Mouse (Mus musculus) liver, embryonic 13.5 days (tissue): ENCODE measurements around the gene Isyna1. TPM values are rescaled to one million over a fixed set of nuclear protein-coding genes. Genes with fewer than 3 reads are reported as not detected.

Experiments used
- ATAC-seq: fragments of 200-750 bp; cut with Nextera tagmentation; 2 replicates; pipeline ENCODE4 v1.8.0; 2017; ENCODE audit warnings: low read depth, mild to moderate bottlenecking, moderate number of reproducible peaks, moderate library complexity
- DNase-seq: peaks from one replicate; pipeline ENCODE4 v3.0.0; 2022
- H3K27ac ChIP-seq: fragments of 300-500 bp; sonication (generic); 2 replicates; pipeline ENCODE4 v1.5.1; 2015; ENCODE audit warnings: moderate library complexity, mild to moderate bottlenecking, inconsistent platforms
- H3K27me3 ChIP-seq: fragments of 300-500 bp; sonication (generic); 2 replicates; pipeline ENCODE4 v1.6.1; 2015; ENCODE audit warnings: mild to moderate bottlenecking, inconsistent platforms
- H3K36me3 ChIP-seq: fragments of 300-500 bp; sonication (generic); 2 replicates; pipeline ENCODE4 v1.6.1; 2015; ENCODE audit warnings: mild to moderate bottlenecking, inconsistent platforms
- H3K4me1 ChIP-seq: fragments of 300-500 bp; sonication (generic); replicated peaks from 2 replicates; pipeline ENCODE4 v1.6.1; 2015; ENCODE audit warnings: inconsistent platforms
- H3K4me2 ChIP-seq: fragments of 300-500 bp; sonication (generic); 2 replicates; pipeline ENCODE4 v1.6.1; 2015; ENCODE audit warnings: inconsistent platforms, mild to moderate bottlenecking, moderate library complexity
- H3K4me3 ChIP-seq: fragments of 300-500 bp; sonication (generic); replicated peaks from 2 replicates; pipeline ENCODE4 v1.5.1; 2015; ENCODE audit warnings: mild to moderate bottlenecking, inconsistent platforms
- H3K9ac ChIP-seq: fragments of 300-500 bp; sonication (generic); 2 replicates; pipeline ENCODE4 v1.6.1; 2015; ENCODE audit warnings: mild to moderate bottlenecking, inconsistent platforms
- H3K9me3 ChIP-seq: fragments of 300-500 bp; sonication (generic); replicated peaks from 2 replicates; pipeline ENCODE4 v1.6.1; 2016; ENCODE audit warnings: inconsistent platforms
- WGBS: fragments of 180-500 bp; shearing (Covaris S2); methylation state at CpG from one replicate; pipeline ENCODE4 v1.1.7; 2015; ENCODE audit not compliant: insufficient replicate concordance; 5-methylcytosine and 5-hydroxymethylcytosine counted together
- polyA plus RNA-seq: library from polyadenylated mRNA; unstranded; fragments of >200 nt; fragmentation: Nextera tagmentation; extraction: Ambion mirVana; gene quantifications from 2 replicates; pipeline ENCODE4 v1.2.1, GENCODE M21; 2015

Gene Isyna1
- polyA plus RNA-seq, 1 experiment from 2014 or later, result 84.9 TPM

DNA sequence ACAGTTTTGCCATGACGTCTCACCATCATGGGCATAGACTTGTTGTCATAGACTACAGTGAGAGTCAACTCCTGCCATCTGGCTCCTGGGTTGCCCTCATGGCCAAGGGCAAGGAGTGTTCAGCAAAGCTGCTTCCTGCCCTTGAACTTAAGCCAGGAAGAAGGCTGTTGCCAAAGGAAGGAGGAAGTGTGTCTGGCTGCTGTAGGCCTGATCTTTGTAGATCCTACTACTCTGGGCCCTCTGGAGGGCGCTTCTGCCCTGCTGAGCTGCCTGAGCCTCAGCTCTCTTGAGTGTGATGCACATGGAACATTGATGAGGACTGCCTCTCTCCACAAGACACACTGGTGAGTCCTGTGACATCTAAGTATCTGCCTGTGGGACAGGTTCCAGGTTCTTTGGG is 34.1 kb upstream of the Isyna1 start:
- H3K4me2 ChIP-seq, result no peak overlapping the region
- ATAC-seq, result no peak; the same call in 1 of the 2 replicates

DNA sequence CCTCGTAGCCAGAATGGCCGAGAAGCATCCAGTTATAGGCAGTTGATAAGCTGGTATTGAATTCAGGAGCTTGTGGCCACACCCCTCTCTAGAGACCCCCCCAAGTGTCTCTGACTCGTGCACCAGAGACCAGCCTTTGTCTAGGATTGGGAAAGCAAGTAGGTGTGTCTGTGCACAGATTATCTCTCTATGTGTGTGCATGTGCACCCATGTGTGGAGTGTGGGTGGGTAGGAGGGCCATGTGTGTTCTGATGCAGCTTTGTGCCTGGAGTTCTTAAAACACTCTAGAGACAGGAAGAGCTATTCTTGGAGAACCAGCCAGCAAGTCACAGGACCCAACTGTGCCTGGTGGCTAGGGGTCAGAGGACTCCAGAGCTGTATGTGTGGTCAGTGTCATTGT is 33.6 kb upstream of the Isyna1 start:
- H3K4me1 ChIP-seq, result peaks cover 95% of the 10 kb centered on the region
- 49% methylated on average over 3 of the region's 3 CpGs for WGBS

More for the DNA sequence above, 34.1 kb upstream of the Isyna1 start:
- DNase-seq, result no peak
- Histone ChIP-seq H3K4me3 (no peak overlapping the region), H3K27ac (peak overlapping the region; percentile 69), H3K9me3 (no peaks in the 10 kb centered on the region), H3K27me3 (no peaks in the 10 kb centered on the region), H3K9ac (0 out of 2 replicates have a peak overlapping the region, but pooled peaks have one; percentile 22), H3K4me1 (peaks cover 95% of the 10 kb centered on the region), H3K36me3 (no peaks in the 10 kb centered on the region; the same call in 1 of the 2 replicates)
- WGBS, result 43% methylated on average over 2 of the region's 2 CpGs

DNA sequence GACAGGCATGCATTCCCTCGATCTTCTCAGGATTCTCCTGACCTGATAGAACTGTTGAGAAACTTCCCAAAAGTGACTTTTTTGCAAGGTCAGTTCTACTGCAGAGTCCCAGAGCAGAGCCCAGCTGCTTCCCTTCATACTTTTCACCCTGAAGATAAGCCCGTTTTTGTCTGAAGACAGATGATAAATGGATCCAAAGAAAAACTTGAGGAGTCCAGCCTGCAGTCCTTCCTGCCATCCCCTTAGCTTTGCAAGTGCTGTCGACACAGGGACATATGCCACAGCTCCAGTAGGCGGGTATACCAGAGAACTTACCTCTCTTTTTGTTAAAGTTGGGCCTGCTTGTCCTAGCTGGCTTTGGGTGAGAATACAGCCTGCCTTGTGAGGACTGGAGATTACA is 32.8 kb upstream of the Isyna1 start:
- peak overlapping the region; percentile 33; the same call in 1 of the 2 replicates for H3K9ac ChIP-seq
- H3K27ac ChIP-seq, result peak overlapping the region; percentile 69
- peaks cover 92% of the 10 kb centered on the region for H3K4me1 ChIP-seq
- H3K9me3 ChIP-seq, result no peaks in the 10 kb centered on the region
- WGBS, result 30% methylated on average over 4 of the region's 4 CpGs
- no peaks in the 10 kb centered on the region for H3K27me3 ChIP-seq
- ATAC-seq (no peak), DNase-seq (no peak)
- no peak overlapping the region for H3K4me3 ChIP-seq
- no peaks in the 10 kb centered on the region for H3K36me3 ChIP-seq
- H3K4me2 ChIP-seq, result no peak overlapping the region

More for the DNA sequence above, 33.6 kb upstream of the Isyna1 start:
- Histone ChIP-seq H3K9ac (peak overlapping the region; percentile 33; the same call in 1 of the 2 replicates), H3K9me3 (no peaks in the 10 kb centered on the region), H3K36me3 (no peaks in the 10 kb centered on the region; the same call in 1 of the 2 replicates), H3K4me3 (no peak overlapping the region), H3K27ac (peak overlapping the region; percentile 69), H3K27me3 (no peaks in the 10 kb centered on the region), H3K4me2 (no peak overlapping the region)
- ATAC-seq, result 0 out of 2 replicates have a peak, but pooled peaks have one; percentile 11
- DNase-seq, result no peak

DNA sequence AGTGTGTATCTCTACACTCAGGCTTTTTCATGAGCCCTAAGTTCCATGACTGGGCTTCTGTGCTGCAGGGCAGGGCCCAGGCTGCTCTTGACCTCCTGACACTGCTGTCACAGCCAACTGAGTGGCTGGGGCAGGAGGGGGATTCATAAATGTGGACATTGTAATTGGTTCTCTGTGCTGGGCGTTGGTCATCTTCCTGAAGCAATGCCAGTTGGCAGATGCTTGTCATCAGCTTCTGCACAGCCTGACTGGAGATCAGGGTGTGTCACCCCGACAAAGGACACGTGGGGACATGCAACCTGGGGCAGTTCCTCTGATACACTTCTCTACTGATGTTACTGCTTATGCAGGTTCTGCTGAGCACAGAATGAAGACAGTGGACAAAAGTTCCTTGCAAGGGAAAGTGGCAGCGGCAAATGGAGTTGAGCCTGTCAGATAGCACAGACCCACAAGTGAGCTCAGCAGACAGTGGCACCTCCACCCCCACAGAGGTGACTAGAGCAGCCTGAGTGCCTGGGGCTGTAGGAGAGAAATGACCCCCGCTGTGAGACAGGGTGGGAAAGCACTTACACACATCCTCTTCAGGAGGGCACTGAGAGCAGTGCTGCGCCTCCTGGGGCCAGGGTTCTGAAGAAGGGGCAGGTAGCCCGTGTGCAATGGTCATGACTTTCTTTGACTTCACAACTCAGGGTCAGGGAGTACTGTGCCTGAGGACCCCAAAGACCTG is 32.2 kb upstream of the Isyna1 start:
- H3K4me1 ChIP-seq, result peaks cover 87% of the 10 kb centered on the region
- ATAC-seq, result peak; percentile 16
- DNase-seq, result no peak

DNA sequence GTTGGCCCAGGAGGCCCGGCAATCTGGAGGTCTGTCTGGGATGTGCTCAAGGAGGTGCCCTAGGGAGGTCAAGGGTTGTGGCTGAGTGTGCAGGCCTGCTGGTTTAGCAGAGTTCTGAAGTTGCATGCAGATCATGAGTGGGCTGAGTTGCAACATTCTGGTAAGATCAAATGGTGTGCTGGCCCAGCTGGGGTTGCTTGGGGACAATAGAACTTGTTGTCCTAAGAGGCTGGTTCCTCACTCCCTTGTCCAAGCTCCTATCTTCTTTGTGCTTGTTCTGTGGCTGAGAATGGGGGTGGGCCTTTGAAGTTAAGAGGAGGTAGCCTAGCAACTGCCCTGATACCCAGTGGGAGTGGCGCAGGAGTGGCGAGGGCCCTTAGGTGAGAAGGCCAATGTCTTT is 31.4 kb upstream of the Isyna1 start:
- H3K4me1 ChIP-seq, result peaks cover 79% of the 10 kb centered on the region
- no peak overlapping the region for H3K4me2 ChIP-seq
- ATAC-seq (no peak), DNase-seq (no peak)
- H3K9ac ChIP-seq, result no peak overlapping the region
- no peaks in the 10 kb centered on the region for H3K36me3 ChIP-seq
- H3K4me3 ChIP-seq, result no peak overlapping the region
- no peak overlapping the region for H3K27ac ChIP-seq
- no peaks in the 10 kb centered on the region for H3K9me3 ChIP-seq
- 59% methylated on average over 3 of the region's 3 CpGs for WGBS
- no peaks in the 10 kb centered on the region for H3K27me3 ChIP-seq

More for the DNA sequence above, 32.2 kb upstream of the Isyna1 start:
- Histone ChIP-seq H3K27me3 (no peaks in the 10 kb centered on the region), H3K9me3 (no peaks in the 10 kb centered on the region), H3K9ac (peak overlapping the region; percentile 33; the same call in 1 of the 2 replicates), H3K27ac (peak overlapping the region; percentile 69), H3K36me3 (no peaks in the 10 kb centered on the region), H3K4me3 (no peak overlapping the region), H3K4me2 (0 out of 2 replicates have a peak overlapping the region, but pooled peaks have one; percentile 17)
- WGBS, result 52% methylated on average over 7 of the region's 7 CpGs

DNA sequence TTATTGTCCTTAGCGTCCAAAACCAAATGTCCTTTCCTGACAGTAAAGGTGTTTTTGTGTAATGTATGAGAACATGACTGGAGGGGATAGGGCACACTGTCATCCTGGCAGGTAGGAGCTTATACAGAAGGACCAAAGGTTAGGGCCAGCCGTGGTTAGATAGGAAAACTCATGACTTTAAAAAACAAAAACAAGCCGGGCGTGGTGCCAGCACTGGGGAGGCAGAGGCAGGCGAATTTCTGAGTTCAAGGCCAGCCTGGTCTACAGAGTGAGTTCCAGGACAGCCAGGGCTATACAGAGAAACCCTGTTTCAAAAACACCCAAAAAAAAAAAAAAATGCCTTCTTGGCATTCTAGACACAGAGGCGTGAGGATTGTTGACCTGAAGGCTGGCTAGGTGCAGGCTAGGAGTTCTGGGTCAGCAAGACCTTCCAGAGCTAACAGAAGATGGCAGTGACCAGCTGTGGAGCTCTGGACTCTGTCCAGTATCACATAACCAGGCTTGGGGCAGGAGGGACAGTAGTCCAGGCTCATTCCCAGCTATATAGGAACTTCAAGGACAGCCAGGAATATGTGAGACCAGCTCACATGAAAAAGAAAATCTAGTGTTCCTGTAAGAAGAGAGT is 30.3 kb upstream of the Isyna1 start:
- Histone ChIP-seq H3K4me1 (peaks cover 68% of the 10 kb centered on the region), H3K4me2 (no peak overlapping the region)
- no peak for ATAC-seq

DNA sequence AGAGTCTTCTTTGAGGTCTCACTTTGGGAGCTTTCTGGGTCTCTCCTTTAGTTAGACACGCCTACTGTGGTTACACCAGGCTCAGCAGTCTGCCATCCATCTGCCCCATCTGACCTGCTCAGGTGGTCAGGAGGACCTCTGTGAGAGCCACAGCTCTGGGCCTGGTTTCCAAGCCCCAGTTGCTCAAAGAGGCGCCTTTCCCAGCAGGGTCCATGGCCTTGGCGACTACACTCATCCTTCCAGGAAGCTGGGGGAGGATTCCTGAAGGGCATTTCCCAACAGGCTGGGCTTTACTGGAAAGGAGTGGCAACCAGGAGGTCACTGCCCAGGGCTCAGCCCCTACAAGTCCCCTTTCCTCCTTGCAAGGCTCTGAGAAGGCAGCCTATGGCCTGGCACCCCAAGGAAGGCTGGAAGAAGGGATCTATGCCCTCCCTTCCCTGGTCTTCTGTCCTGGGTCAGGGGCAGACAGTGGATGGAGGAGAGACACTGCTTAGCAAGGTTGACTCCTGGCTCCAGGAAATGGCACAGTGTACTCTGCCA is 29.4 kb upstream of the Isyna1 start:
- WGBS, result 70% methylated on average over 3 of the region's 3 CpGs
- ATAC-seq (no peak), DNase-seq (no peak)
- Histone ChIP-seq H3K9ac (no peak overlapping the region; the same call in 1 of the 2 replicates), H3K4me2 (no peak overlapping the region), H3K9me3 (no peaks in the 10 kb centered on the region), H3K36me3 (0 out of 2 replicates have a peak, but pooled peaks cover 4% of the 10 kb centered on the region), H3K27me3 (no peaks in the 10 kb centered on the region), H3K4me3 (no peak overlapping the region), H3K4me1 (peaks cover 65% of the 10 kb centered on the region), H3K27ac (no peak overlapping the region)

More for the DNA sequence above, 30.3 kb upstream of the Isyna1 start:
- WGBS, result 68% methylated on average over 6 of the region's 6 CpGs
- H3K9me3 ChIP-seq, result no peaks in the 10 kb centered on the region
- no peak overlapping the region for H3K9ac ChIP-seq
- no peaks in the 10 kb centered on the region for H3K27me3 ChIP-seq
- H3K27ac ChIP-seq, result no peak overlapping the region
- no peak for DNase-seq
- 0 out of 2 replicates have a peak, but pooled peaks cover 2% of the 10 kb centered on the region for H3K36me3 ChIP-seq
- no peak overlapping the region for H3K4me3 ChIP-seq

DNA sequence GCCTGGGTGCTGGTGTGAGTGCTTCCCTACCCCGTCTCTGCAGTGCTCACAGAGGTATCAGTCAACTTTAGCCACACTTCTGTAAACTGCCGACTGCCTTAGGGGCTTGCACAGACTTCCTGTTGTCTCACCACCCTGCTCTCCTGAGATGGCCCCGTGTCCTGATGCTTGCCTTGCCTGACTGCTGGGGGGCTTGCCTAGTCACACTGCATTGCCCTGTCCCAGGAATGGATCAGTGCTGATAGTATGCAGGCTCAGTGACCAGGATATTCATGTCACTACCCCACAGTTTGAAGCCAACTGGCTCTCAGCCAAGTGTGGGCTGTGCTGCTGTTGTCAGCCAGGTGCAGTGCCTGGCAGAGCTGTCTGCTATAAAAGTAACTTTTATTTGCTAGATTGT is 28.6 kb upstream of the Isyna1 start:
- H3K27ac ChIP-seq, result no peak overlapping the region

DNA sequence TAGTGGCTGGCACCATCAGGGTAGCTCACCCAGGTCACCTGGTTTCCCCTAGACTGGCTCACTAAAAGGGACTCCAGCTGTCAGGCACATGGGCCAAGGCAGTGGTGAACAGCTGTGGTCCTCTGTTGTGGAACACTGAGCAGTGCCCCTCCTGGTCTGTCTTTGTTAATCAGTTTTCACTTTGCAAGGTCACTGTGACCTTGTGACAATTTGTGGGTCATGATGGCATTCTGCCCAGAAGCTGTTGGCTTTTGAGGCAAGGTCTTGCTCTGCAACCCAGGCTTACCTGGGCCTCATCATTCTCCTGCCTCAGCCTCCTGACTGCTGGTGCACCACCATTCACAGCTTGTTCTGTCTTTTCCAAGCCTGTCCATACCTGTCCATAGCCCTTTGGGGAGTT is 23.8 kb upstream of the Isyna1 start:
- Histone ChIP-seq H3K4me3 (no peak overlapping the region), H3K9ac (no peak overlapping the region), H3K9me3 (no peaks in the 10 kb centered on the region), H3K27ac (no peak overlapping the region), H3K4me2 (no peak overlapping the region), H3K36me3 (peaks cover 16% of the 10 kb centered on the region), H3K27me3 (no peaks in the 10 kb centered on the region), H3K4me1 (peaks cover 36% of the 10 kb centered on the region)
- DNase-seq, result no peak
- no peak for ATAC-seq

More for the DNA sequence above, 28.6 kb upstream of the Isyna1 start:
- DNase-seq (no peak), ATAC-seq (no peak)
- peaks cover 65% of the 10 kb centered on the region for H3K4me1 ChIP-seq
- H3K9ac ChIP-seq, result no peak overlapping the region; the same call in 1 of the 2 replicates
- H3K36me3 ChIP-seq, result 0 out of 2 replicates have a peak, but pooled peaks cover 4% of the 10 kb centered on the region
- H3K4me3 ChIP-seq, result no peak overlapping the region
- 12% methylated on average over 3 of the region's 3 CpGs for WGBS
- H3K4me2 ChIP-seq, result no peak overlapping the region
- H3K9me3 ChIP-seq, result no peaks in the 10 kb centered on the region
- H3K27me3 ChIP-seq, result no peaks in the 10 kb centered on the region

DNA sequence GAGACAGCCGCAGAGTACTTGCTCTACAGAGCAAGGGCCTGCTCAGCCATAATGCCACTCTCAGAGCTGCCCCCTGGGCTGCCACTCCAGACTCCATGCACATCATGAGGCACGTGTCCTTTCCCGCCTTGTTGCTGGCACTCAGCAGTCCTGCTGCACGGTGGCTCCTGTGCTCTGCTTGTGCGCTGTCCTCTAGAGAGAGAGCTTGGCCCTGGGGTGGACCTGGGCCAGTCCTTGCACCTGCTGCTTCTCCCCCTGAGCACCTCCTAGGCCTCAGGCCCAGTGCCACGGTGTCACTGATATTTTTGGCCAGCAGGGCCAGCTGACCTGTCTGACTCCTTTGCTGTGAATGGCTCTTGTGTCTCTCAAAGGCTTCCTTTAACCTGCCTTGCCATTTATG is 23.2 kb upstream of the Isyna1 start:
- no peak overlapping the region for H3K27ac ChIP-seq
- H3K4me2 ChIP-seq, result no peak overlapping the region
- peaks cover 16% of the 10 kb centered on the region for H3K36me3 ChIP-seq
- H3K4me1 ChIP-seq, result peaks cover 32% of the 10 kb centered on the region
- no peak overlapping the region for H3K9ac ChIP-seq
- H3K4me3 ChIP-seq, result no peak overlapping the region
- WGBS, result 83% methylated on average over 6 of the region's 6 CpGs
- no peaks in the 10 kb centered on the region for H3K27me3 ChIP-seq
- ATAC-seq, result no peak
- no peak for DNase-seq
- H3K9me3 ChIP-seq, result no peaks in the 10 kb centered on the region

DNA sequence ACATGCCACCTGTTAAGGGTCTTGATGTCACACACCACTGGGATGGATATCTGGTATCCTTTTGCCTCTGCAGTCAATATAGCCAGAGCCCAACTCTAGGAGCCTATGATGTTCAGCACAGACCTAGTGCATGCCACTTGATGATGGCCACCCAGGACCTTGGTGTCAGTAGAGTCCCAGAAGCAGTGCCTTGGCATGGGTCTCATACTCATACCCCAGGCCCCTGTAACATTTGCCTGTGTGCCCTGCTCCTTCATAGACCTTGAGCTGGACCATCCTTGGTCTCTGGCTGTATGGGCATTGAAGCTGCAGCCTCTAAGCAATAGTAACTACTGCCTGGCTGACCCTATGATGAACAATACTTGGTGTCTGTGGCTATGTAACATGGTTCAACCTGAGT is 19.9 kb upstream of the Isyna1 start:
- no peaks in the 10 kb centered on the region for H3K27me3 ChIP-seq
- H3K9ac ChIP-seq, result no peak overlapping the region
- DNase-seq (no peak), ATAC-seq (no peak)
- no peaks in the 10 kb centered on the region for H3K9me3 ChIP-seq
- H3K27ac ChIP-seq, result no peak overlapping the region
- H3K36me3 ChIP-seq, result peaks cover 30% of the 10 kb centered on the region
- peaks cover 31% of the 10 kb centered on the region for H3K4me1 ChIP-seq
- no peak overlapping the region for H3K4me2 ChIP-seq
- no peak overlapping the region for H3K4me3 ChIP-seq
